Mouse (Mus musculus): Measurements from ENCODE around the gene Lsamp. TPM values are rescaled to one million over a fixed set of nuclear protein-coding genes. Genes with fewer than 3 reads are reported as not detected.

Gene Lsamp
- total RNA-seq, 2 experiments from 2014 or later, result 1.1 to 1.8 TPM

- peak; percentile 9 to 77 for DNase-seq
These were observed 1274.2 kb downstream of the Lsamp start for GRCm38 (mm10) chr16:41258145-41259035.

DNA sequence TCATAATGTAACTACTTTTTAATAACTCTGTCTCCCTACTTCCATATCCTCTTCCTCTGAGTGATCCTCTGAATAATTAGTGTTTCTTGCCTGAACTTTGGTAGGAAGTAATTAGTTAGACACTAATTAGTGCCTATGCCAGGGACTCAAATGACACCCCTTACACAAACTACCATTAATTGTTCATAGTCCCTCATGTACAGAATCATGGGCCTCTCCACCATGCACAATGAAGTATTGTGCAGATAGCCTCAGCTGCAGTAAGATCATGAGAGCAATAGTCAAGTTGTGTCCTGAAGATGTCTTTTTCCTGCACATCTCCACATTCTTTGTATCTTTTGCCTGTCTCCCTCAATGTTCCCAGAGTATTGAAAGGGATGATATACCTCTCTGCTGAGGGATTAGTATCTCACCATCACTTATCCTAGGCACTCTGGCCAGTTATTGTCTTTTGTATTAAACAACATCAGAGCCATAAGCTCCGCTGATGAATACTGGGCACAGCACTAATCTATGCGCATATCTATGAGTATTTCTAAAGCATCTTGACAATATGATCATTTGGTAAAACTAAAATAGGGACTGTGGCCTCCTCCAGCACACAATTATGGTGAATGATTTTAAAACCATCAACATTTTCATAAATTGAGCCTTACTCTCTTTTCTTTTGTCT, 1292.0 kb downstream of the Lsamp start:
- no peak for DNase-seq

GRCm38 (mm10) chr16:41317992-41318391, 1333.8 kb downstream of the Lsamp start:
- DNase-seq, result no peak

DNA sequence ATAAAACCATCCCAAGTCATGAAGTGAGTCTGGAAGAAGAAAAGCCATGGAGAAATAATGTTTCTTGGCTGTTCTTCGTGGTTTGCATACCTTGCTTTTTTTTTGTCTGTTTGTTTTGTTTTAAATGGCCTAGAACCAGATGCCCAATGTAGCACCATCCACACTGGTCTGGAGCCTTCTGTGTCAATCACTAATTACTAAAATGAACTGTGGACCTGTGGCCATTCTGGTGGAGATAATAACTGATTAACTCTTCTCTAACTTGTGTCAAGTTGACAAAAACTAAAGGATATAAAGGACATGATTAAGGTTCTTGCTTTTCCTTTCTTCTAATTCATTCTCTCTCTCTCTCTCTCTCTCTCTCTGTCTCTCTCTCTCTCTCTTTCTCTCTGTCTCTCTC, 1359.3 kb downstream of the Lsamp start:
- no peak for DNase-seq

- DNase-seq, result no peak
These were observed 1381.0 kb downstream of the Lsamp start for GRCm38 (mm10) chr16:41365138-41365537.

DNA sequence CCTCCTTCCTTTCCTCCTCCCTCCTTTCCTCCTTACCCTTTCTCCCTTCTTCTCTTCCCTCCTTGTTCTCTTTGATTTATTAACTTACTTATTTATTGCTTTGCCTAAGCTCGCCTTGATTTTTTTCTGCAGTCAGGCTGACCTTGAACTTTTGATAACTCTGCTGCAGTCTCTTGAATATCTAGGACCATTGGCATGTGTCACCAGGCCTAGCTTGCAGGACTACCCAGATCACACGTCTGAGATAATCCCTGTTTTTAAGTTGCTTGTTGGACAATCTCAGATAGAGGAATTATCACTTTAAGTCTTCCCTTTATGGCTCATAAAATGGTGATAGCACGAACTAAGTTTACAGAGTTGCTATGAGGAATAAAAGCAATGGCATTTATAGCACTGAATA, 1399.5 kb downstream of the Lsamp start:
- no peak for DNase-seq

DNA sequence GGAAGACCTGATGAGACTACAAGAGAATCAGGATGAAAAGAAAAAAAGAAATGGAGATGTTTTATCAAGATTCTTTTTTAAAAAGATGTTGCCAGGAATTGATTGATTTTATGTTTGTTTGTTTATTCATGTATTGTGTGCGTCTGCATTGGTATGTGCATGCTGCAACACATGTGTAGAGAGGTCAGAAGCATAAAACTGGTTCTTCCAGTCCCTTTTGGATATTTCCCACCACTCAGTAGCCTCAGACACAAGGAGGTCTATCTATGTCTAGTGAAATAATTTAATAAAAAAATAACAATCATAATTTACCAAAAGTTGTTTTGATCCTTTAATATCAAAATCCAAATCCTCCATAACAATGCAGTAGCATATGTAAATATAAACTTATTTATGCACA, 1400.1 kb downstream of the Lsamp start:
- no peak for DNase-seq

GRCm38 (mm10) chr16:41408850-41409249, 1424.7 kb downstream of the Lsamp start:
- DNase-seq, result no peak

DNA sequence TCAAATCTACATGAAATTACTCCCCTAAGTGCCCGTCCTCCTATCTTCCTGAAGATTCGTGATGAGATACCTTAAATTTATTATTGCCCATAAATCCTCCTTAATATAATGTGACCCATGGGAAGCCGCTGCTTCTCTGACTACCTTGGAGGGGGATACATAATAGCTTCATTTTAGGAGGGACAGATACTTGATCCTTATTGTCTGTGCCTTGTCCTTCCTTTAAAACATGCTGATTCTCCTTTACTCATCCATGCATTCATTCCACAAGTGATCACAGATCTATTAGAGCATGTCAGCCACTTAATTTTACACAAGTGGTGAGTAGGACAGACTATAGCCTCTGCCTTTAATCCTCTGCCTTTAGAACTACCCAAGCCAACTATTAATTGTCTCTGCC, 1426.5 kb downstream of the Lsamp start:
- DNase-seq, result no peak

DNA sequence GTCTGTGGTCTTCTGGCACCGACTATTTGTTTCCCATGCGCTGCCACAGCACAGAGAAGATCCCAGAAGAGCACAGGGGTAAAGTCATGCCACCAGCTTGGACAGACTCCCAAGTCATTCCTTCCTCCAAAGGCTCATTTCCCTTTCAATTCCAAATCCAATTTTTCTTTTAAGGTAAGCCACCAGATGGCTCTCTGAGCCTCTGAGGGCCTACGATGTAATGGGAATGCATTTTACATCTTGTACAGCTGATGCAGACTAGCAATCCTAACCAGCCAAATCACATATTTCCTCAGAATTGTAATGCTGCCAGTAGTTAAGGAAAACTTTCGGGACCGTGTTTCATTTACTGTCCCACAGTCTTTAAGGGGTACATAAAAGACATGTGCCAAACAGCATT, 1433.2 kb downstream of the Lsamp start:
- DNase-seq, result no peak

DNA sequence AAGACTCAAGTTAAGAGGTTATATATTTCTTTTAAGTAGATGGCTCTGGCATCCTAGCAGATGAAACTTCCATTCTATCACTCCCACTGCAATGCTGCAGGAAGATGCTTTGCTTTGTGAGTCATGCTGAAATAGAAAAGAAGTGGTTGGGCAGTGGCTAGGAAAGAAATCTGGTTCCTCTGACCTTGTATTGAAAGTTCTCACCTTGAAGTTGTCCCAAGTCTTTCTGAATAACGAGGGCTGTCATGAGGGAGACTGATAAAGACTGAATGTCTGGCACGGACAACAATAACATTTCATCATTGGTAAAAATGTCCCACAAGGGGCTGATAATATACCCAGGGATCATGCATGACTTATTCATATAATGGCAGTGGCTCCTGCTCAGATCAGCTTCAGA, 1483.2 kb downstream of the Lsamp start:
- no peak for DNase-seq

- no peak for DNase-seq
These were observed 1494.5 kb downstream of the Lsamp start for GRCm38 (mm10) chr16:41478694-41479093.

DNA sequence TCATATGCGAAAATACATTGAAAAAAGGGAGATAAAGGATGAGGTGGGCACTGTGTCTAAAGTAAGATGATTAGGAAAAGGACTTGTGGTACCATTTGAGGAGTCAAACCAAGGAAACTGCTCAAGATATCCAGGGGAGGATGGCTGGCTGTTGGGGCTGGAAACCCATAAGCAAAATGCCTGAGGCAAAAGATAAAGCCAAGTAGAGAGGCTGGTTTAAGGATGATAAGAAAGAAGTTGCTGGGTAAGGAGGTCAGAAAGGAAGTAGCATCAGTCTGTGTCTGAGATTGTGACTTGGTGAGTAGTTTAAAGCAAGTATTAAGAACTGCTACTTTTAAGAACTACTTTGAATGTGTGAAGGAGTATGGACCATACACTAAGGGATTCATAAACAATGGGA, 1497.7 kb downstream of the Lsamp start:
- DNase-seq, result no peak

GRCm38 (mm10) chr16:41510915-41511552, 1526.9 kb downstream of the Lsamp start:
- no peak for DNase-seq

GRCm38 (mm10) chr16:41521566-41521965, 1537.4 kb downstream of the Lsamp start:
- DNase-seq, result no peak

GRCm38 (mm10) chr16:41524266-41524665, 1540.1 kb downstream of the Lsamp start:
- peak in 1 of 2 experiments; percentile 35 for DNase-seq

GRCm38 (mm10) chr16:41532661-41533551, 1548.7 kb downstream of the Lsamp start:
- DNase-seq, result peak; percentile 7 to 37

DNA sequence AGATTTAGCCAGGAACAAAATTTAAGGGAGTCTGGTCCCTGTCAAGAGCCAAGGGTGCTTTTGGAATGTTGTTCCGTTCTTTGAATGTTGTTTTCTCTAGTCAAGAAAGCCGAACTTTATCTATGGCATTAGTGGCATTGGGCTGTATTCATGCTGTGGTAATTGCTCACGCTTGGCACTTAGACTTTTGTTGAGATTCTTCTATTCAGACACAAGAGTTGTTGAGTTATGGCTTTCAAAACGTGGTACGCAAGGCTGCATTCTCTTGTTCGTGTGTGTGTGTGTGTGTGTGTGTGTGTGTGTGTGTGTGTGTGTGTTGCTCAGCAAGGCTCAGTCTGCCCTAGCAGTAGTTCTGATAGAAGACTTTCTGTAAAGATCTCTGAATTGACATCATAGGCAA, 1549.5 kb downstream of the Lsamp start:
- peak in 1 of 2 experiments; percentile 16 for DNase-seq

DNA sequence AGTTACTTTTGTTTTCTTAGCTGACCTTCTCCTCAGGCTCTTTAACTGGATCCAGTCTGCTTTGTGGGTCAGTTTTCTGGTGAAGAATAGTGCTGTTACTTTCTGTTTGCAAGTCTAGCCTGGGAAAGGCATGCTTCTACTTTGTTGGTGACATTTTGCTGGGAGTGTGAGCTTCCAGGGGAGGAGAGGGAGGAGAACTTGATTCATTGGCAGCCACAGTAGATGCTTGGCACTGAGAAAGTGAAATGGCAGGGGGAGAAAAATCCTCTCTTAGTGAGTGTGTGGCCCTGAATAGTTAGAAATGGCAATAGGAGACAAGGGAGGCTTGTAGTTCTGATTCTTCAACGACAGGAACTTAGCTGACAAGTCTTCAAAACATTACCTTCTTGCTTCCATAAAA, 1551.6 kb downstream of the Lsamp start:
- DNase-seq, result no peak

DNA sequence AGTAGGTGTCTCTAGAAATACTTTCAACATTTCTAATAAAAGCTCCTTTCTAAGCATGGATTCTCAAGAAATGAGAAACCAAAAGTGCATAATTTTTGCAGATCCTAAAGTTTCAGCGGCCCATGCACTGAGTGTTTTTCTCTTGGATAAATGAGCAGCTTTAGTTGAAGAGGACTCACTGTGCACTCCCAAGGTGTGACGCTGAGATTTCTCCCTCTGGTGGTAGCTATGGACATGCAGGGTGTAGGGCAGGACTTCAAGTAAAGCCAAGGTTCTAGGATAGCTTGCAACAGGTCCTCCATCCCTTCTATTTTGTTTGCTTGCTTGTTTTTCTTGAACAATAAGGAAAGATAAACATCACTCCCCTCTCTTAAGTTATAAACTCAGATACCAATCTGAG, 1558.5 kb downstream of the Lsamp start:
- DNase-seq, result no peak

GRCm38 (mm10) chr16:41551164-41551563, 1567.0 kb downstream of the Lsamp start:
- no peak for DNase-seq

DNA sequence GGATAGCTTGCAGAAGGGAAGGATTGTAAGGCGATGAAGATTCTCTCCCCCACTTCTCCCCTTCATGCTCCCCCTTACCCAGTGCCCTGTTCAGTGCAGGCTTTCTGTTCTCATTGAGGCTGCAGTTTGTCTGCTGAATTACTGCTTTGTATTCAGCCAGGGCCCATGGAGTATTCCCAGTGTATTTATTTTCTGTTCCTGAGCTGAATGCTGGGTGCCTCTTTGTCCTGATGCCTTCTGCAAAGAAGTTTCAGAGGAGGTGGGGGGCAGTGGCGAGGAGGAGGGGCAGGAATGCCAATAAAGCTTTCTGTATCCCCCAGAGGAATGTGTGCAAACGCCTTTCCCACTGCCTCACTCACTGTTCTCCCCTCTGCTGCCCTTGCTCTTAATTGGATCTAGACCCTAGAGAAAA, 1567.7 kb downstream of the Lsamp start:
- DNase-seq, result no peak
